Mouse (Mus musculus): ENCODE measurements around the gene Fads2.
A peak's percentile ranks its signal among the peaks of the same experiment; 100 is the strongest.

Fads2 gene

GRCm38 (mm10) chr19:10102054-10102700, 631 bp upstream of the Fads2 start:
- peak; percentile 50 to 64 for DNase-seq

- DNase-seq, result peak; percentile 71 to 78
These were observed 895 bp downstream of the Fads2 start for GRCm38 (mm10) chr19:10100631-10101071.

GRCm38 (mm10) chr19:10097826-10098225, 3.7 kb downstream of the Fads2 start:
- DNase-seq, result no peak

- no peak for DNase-seq
These were observed 5.1 kb downstream of the Fads2 start for GRCm38 (mm10) chr19:10096371-10096876.

GRCm38 (mm10) chr19:10094695-10095094, 6.9 kb downstream of the Fads2 start:
- no peak for DNase-seq

GRCm38 (mm10) chr19:10093829-10094228, 7.7 kb downstream of the Fads2 start:
- DNase-seq, result no peak

GRCm38 (mm10) chr19:10086976-10087375, 14.6 kb downstream of the Fads2 start:
- no peak for DNase-seq

- DNase-seq, result no peak
These were observed 16.1 kb downstream of the Fads2 start for GRCm38 (mm10) chr19:10085454-10085853.

- no peak for DNase-seq
These were observed 19.4 kb downstream of the Fads2 start for GRCm38 (mm10) chr19:10082105-10082504.

- DNase-seq, result no peak
These were observed 21.2 kb downstream of the Fads2 start for GRCm38 (mm10) chr19:10080384-10080783.

- DNase-seq, result no peak
These were observed 23.2 kb downstream of the Fads2 start for GRCm38 (mm10) chr19:10078392-10078791.

GRCm38 (mm10) chr19:10073145-10073544, 28.4 kb downstream of the Fads2 start:
- DNase-seq, result no peak

GRCm38 (mm10) chr19:10071892-10072291, 29.7 kb downstream of the Fads2 start:
- no peak for DNase-seq

GRCm38 (mm10) chr19:10071166-10071565, 30.4 kb downstream of the Fads2 start:
- no peak for DNase-seq

- peak; percentile 41 to 42 for DNase-seq
These were observed 31.2 kb downstream of the Fads2 start for GRCm38 (mm10) chr19:10070186-10070980.

- DNase-seq, result no peak
These were observed 33.8 kb downstream of the Fads2 start for GRCm38 (mm10) chr19:10067701-10068100.

GRCm38 (mm10) chr19:10066502-10066901, 35.0 kb downstream of the Fads2 start:
- no peak for DNase-seq

GRCm38 (mm10) chr19:10066189-10066500, 35.4 kb downstream of the Fads2 start:
- no peak for DNase-seq

GRCm38 (mm10) chr19:10065465-10066188, 35.9 kb downstream of the Fads2 start:
- no peak for DNase-seq

- DNase-seq, result peak; percentile 59 to 77
These were observed 37.2 kb downstream of the Fads2 start for GRCm38 (mm10) chr19:10064173-10065012.

GRCm38 (mm10) chr19:10062862-10063261, 38.7 kb downstream of the Fads2 start:
- DNase-seq, result no peak

- no peak for DNase-seq
These were observed 39.3 kb downstream of the Fads2 start for GRCm38 (mm10) chr19:10062292-10062691.

GRCm38 (mm10) chr19:10061624-10062023, 39.9 kb downstream of the Fads2 start:
- no peak for DNase-seq
